Mouse (Mus musculus) kidney, adult 2 months (tissue): ENCODE results near the gene Kcnh7. TPM values are rescaled to one million over a fixed set of nuclear protein-coding genes. Genes with fewer than 3 reads are reported as not detected.

Experiments used
- DNase-seq: peaks from one replicate; pipeline ENCODE4 v3.0.0; 2021
- H3K27ac ChIP-seq: fragments of 200-500 bp; 2 replicates; pipeline ENCODE4 v1.5.1; 2012; ENCODE audit warnings: low read depth, low read length, control low read depth, inconsistent platforms; ENCODE audit not compliant: insufficient read depth
- H3K27me3 ChIP-seq: fragments of 200-500 bp; replicated peaks from 2 replicates; pipeline ENCODE4 v1.6.1; 2012; ENCODE audit warnings: mild to moderate bottlenecking, moderate library complexity, low read length, inconsistent platforms; ENCODE audit not compliant: control insufficient read depth, insufficient read depth
- H3K36me3 ChIP-seq: fragments of 200-500 bp; 2 replicates; pipeline ENCODE4 v1.6.1; 2012; ENCODE audit warnings: mild to moderate bottlenecking, moderate library complexity, low read length, inconsistent platforms; ENCODE audit not compliant: control insufficient read depth, insufficient read depth
- H3K4me1 ChIP-seq: fragments of 200-500 bp; 2 replicates; pipeline ENCODE4 v1.6.1; 2011; ENCODE audit warnings: low read length; ENCODE audit not compliant: control insufficient read depth, insufficient read depth
- H3K4me3 ChIP-seq: fragments of 200-500 bp; 2 replicates; pipeline ENCODE4 v1.5.1; 2011; ENCODE audit warnings: mild to moderate bottlenecking, low read depth, low read length, control low read depth; ENCODE audit not compliant: insufficient read depth
- CTCF ChIP-seq: fragments of 200-500 bp; conservative IDR thresholded peaks from 2 replicates; pipeline ENCODE4 v1.5.1; 2011; ENCODE audit warnings: low read depth, mild to moderate bottlenecking, control low read depth, low read length, moderate library complexity, mixed read lengths; ENCODE audit not compliant: insufficient read depth, insufficient read length
- POLR2A ChIP-seq: fragments of 200-500 bp; IDR thresholded peaks from one replicate; pipeline ENCODE4 v1.6.1; 2011; ENCODE audit warnings: low read depth, low read length, control low read depth
- WGBS: fragments of 180-500 bp; shearing (Covaris S2); methylation state at CpG from one replicate; pipeline ENCODE4 v1.1.7; 2018; 5-methylcytosine and 5-hydroxymethylcytosine counted together
- polyA plus RNA-seq: library from polyadenylated mRNA; depleted of rRNA; stranded (reverse); fragments of >200 nt; gene quantifications from 2 replicates; pipeline ENCODE4 v1.2.3, GENCODE M21; 2012

The Kcnh7 gene
- polyA plus RNA-seq, 1 experiment = 0.03 TPM

DNA sequence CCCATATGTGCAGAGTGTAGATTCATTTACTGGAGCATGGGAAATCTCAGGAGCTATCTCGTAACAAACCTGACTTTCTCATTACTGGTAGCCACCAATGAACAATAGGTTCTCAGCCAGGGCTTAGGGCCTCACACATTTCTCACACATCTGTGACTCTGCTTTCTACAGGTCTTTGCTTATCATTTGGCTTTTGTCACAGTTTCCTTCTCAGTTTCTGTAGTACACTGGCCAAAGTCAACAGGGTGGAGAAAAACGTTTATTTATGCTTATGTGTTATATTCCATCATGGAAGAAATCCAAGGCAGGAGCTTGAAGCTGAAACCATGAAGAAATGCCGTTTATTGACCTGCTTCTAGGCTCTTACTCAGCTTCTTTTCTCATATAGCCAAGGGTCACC is 63.8 kb downstream of the Kcnh7 start:
- H3K27ac ChIP-seq = no peak overlapping the region
- no peaks in the 10 kb centered on the region for H3K36me3 ChIP-seq
- TF ChIP-seq POLR2A (no peak), CTCF (no peak)
- H3K4me3 ChIP-seq = no peak overlapping the region
- no peak for DNase-seq
- 65% methylated on average over 3 of the region's 3 CpGs for WGBS
- no peaks in the 10 kb centered on the region for H3K27me3 ChIP-seq
- H3K4me1 ChIP-seq = no peaks in the 10 kb centered on the region

GRCm38 (mm10) chr2:63117209-63118193 is 66.6 kb downstream of the Kcnh7 start:
- H3K4me3 ChIP-seq = no peak overlapping the region
- 57% methylated on average over 4 of the region's 4 CpGs for WGBS

GRCm38 (mm10) chr2:63105971-63106370 is 78.1 kb downstream of the Kcnh7 start:
- no peaks in the 10 kb centered on the region for H3K27me3 ChIP-seq
- H3K4me3 ChIP-seq = no peak overlapping the region
- H3K36me3 ChIP-seq = no peaks in the 10 kb centered on the region
- no peaks in the 10 kb centered on the region for H3K4me1 ChIP-seq
- 54% methylated on average over 2 of the region's 2 CpGs for WGBS
- DNase-seq = no peak
- TF ChIP-seq POLR2A (no peak), CTCF (no peak)
- H3K27ac ChIP-seq = no peak overlapping the region

More at GRCm38 (mm10) chr2:63117209-63118193, 66.6 kb downstream of the Kcnh7 start:
- TF ChIP-seq CTCF (no peak), POLR2A (no peak)
- no peak overlapping the region for H3K27ac ChIP-seq
- no peaks in the 10 kb centered on the region for H3K36me3 ChIP-seq
- no peaks in the 10 kb centered on the region for H3K27me3 ChIP-seq
- DNase-seq = no peak
- H3K4me1 ChIP-seq = no peaks in the 10 kb centered on the region

GRCm38 (mm10) chr2:63099676-63100075 is 84.4 kb downstream of the Kcnh7 start:
- H3K27me3 ChIP-seq = no peaks in the 10 kb centered on the region
- DNase-seq = no peak
- H3K4me3 ChIP-seq = no peak overlapping the region
- H3K4me1 ChIP-seq = no peaks in the 10 kb centered on the region
- no peak overlapping the region for H3K27ac ChIP-seq
- H3K36me3 ChIP-seq = no peaks in the 10 kb centered on the region
- TF ChIP-seq CTCF = no peak
- TF ChIP-seq POLR2A = no peak

DNA sequence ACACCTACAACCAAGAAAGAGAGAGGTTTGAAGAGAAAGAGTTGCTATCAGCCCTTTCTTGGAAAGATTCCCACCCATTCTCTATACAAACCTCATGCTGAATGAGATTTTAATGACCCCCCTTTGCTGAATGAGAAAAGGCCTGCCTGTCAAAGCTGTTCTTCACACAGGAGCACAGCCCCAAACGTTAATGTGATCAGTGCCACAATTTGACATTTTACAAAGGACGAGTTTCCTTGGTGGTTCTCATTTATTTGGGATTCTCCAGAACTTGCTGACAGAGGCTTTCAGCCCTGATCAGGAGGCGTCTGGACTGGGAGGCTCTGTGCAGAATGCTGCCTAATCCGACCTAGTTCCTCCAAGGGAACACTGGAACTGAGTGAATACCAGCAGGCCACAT is 92.3 kb downstream of the Kcnh7 start:
- Histone ChIP-seq H3K36me3 (no peaks in the 10 kb centered on the region), H3K4me3 (no peak overlapping the region), H3K27me3 (no peaks in the 10 kb centered on the region), H3K4me1 (no peaks in the 10 kb centered on the region), H3K27ac (no peak overlapping the region)
- no peak for DNase-seq
- 69% methylated on average over 4 of the region's 4 CpGs for WGBS
- no peak for TF ChIP-seq CTCF
- TF ChIP-seq POLR2A = no peak

DNA sequence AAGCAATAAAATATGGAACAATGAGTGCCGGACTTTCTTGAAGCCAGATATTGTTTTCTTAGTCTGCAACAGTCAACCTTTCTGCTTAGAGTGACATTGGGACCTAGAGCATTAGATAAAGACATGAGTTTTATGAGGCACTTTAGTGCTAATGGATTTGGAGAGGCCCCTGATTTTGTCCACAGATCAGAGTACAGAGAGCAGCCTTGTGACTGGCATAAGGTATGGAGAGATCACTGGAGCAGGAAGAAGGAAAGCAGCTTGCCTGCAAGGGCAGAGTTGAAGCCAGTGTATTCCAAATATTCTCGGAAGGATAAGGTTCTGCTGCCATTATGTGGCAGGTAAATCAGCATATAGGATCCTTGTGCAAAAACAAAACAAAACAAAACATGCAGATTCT is 93.6 kb downstream of the Kcnh7 start:
- Histone ChIP-seq H3K27ac (no peak overlapping the region), H3K36me3 (no peaks in the 10 kb centered on the region), H3K27me3 (no peaks in the 10 kb centered on the region), H3K4me1 (no peaks in the 10 kb centered on the region), H3K4me3 (no peak overlapping the region)
- 50% methylated on average over 2 of the region's 2 CpGs for WGBS
- DNase-seq = no peak
- TF ChIP-seq POLR2A (no peak), CTCF (no peak)

GRCm38 (mm10) chr2:63058386-63058785 is 125.7 kb downstream of the Kcnh7 start:
- no peak for DNase-seq
- Histone ChIP-seq H3K36me3 (no peaks in the 10 kb centered on the region), H3K27me3 (no peaks in the 10 kb centered on the region), H3K4me1 (no peaks in the 10 kb centered on the region), H3K4me3 (no peak overlapping the region), H3K27ac (no peak overlapping the region)
- TF ChIP-seq POLR2A (no peak), CTCF (no peak)
- 83% methylated on average over 2 of the region's 2 CpGs for WGBS
